Mouse (Mus musculus) left cerebral cortex, postnatal 25 days (tissue): ENCODE data around the gene Gm20870. TPM values are rescaled to one million over a fixed set of nuclear protein-coding genes. Genes with fewer than 3 reads are reported as not detected.
"Not testable (repeated sequence)": the region's sequence is repeated elsewhere in the genome, so short reads cannot be mapped to it uniquely, and the experiment has no call there.

Experiments used
- DNase-seq, 2 experiments: peaks; one replicate each; pipeline ENCODE4 v3.0.0; 2022; ENCODE audit warnings: low spot score in 2 of 2, mixed read lengths in 1 of 2
- intact Hi-C: fragments of 180-260 bp; cut with DNase I; formaldehyde crosslinking; loops from one replicate; pipeline ENCODE4 v1.15.1; 2025
- total RNA-seq, 2 experiments: library from RNA; stranded (reverse); gene quantifications; 2 replicates each; pipeline ENCODE4 v1.2.3; 2021

The Gm20870 gene
- total RNA-seq, result not detected

- intact Hi-C loops, DNase-seq: not testable (repeated sequence)
Observed at GRCm38 (mm10) chrY:71691743-71692142, at the start of gene Gm20870. TSS of gene Gm20870 (plus strand) at chrY:71692043.

Other genes with a start within 250 kb of the Gm20870 start
- not detected for gene Gm20869, start 222.6 kb upstream of the Gm20870 start, total RNA-seq